Mouse (Mus musculus): ENCODE data around the gene Gm49383. TPM values are rescaled to one million over a fixed set of nuclear protein-coding genes. Genes with fewer than 3 reads are reported as not detected.

Gm49383 gene
- total RNA-seq, 2 experiments from 2014 or later: 23.9 TPM; not detected in 1

- no peak for ATAC-seq (replicated peaks; ENCODE audit: low FRiP score, poor library complexity, severe bottlenecking)
Observed at GRCm38 (mm10) chr12:69207396-69207795, 10.5 kb upstream of the Gm49383 start.

GRCm38 (mm10) chr12:69204052-69204833, 7.3 kb upstream of the Gm49383 start, which contains the start of gene Gm49384:
Gene Gm49384 (minus strand): TSS chr12:69204267.
- ATAC-seq (replicated peaks; ENCODE audit: low FRiP score, poor library complexity, severe bottlenecking): no peak

GRCm38 (mm10) chr12:69198985-69199384, 2.1 kb upstream of the Gm49383 start:
- no peak for ATAC-seq (replicated peaks; ENCODE audit: low FRiP score, poor library complexity, severe bottlenecking)

- ATAC-seq (replicated peaks; ENCODE audit: low FRiP score, poor library complexity, severe bottlenecking): peak; percentile 59
Observed at GRCm38 (mm10) chr12:69198164-69198535, 1.2 kb upstream of the Gm49383 start, which contains the start of gene Dnaaf2. Gene Dnaaf2 (minus strand): TSS chr12:69198429.

- ATAC-seq (replicated peaks; ENCODE audit: low FRiP score, poor library complexity, severe bottlenecking): peak; percentile 84
Observed at GRCm38 (mm10) chr12:69197378-69198163, 667 bp upstream of the Gm49383 start.

- ATAC-seq (replicated peaks; ENCODE audit: low FRiP score, poor library complexity, severe bottlenecking): no peak
Observed at GRCm38 (mm10) chr12:69192637-69193036, 4.3 kb downstream of the Gm49383 start.

- ATAC-seq (replicated peaks; ENCODE audit: low FRiP score, poor library complexity, severe bottlenecking): no peak
Observed at GRCm38 (mm10) chr12:69191396-69191795, 5.5 kb downstream of the Gm49383 start.

GRCm38 (mm10) chr12:69190522-69190921, 6.4 kb downstream of the Gm49383 start:
- ATAC-seq (replicated peaks; ENCODE audit: low FRiP score, poor library complexity, severe bottlenecking): 0 out of 2 replicates have a peak, but pooled peaks have one; percentile 60

- ATAC-seq (replicated peaks; ENCODE audit: low FRiP score, poor library complexity, severe bottlenecking): no peak
Observed at GRCm38 (mm10) chr12:69190074-69190473, 6.8 kb downstream of the Gm49383 start.

GRCm38 (mm10) chr12:69186811-69187471, 10.0 kb downstream of the Gm49383 start:
- ATAC-seq (replicated peaks; ENCODE audit: low FRiP score, poor library complexity, severe bottlenecking): no peak

GRCm38 (mm10) chr12:69185371-69185770, 11.5 kb downstream of the Gm49383 start:
- ATAC-seq (replicated peaks; ENCODE audit: low FRiP score, poor library complexity, severe bottlenecking): no peak

GRCm38 (mm10) chr12:69184342-69185295, 12.3 kb downstream of the Gm49383 start:
- ATAC-seq (replicated peaks; ENCODE audit: low FRiP score, poor library complexity, severe bottlenecking): peak; percentile 52

- peak; percentile 96 for ATAC-seq (replicated peaks; ENCODE audit: low FRiP score, poor library complexity, severe bottlenecking)
Observed at GRCm38 (mm10) chr12:69183583-69184308, 13.2 kb downstream of the Gm49383 start, which contains the start of the genes Rpl36al and Mgat2. Gene Rpl36al (minus strand): TSS chr12:69184083. Gene Mgat2 (plus strand): TSS chr12:69184157.

- ATAC-seq (replicated peaks; ENCODE audit: low FRiP score, poor library complexity, severe bottlenecking): no peak
Observed at GRCm38 (mm10) chr12:69181800-69182199, 15.1 kb downstream of the Gm49383 start.

GRCm38 (mm10) chr12:69179371-69179770, 17.5 kb downstream of the Gm49383 start:
- no peak for ATAC-seq (replicated peaks; ENCODE audit: low FRiP score, poor library complexity, severe bottlenecking)

- no peak for ATAC-seq (replicated peaks; ENCODE audit: low FRiP score, poor library complexity, severe bottlenecking)
Observed at GRCm38 (mm10) chr12:69177526-69177925, 19.4 kb downstream of the Gm49383 start.

- no peak for ATAC-seq (replicated peaks; ENCODE audit: low FRiP score, poor library complexity, severe bottlenecking)
Observed at GRCm38 (mm10) chr12:69175975-69176374, 20.9 kb downstream of the Gm49383 start.

- ATAC-seq (replicated peaks; ENCODE audit: low FRiP score, poor library complexity, severe bottlenecking): no peak
Observed at GRCm38 (mm10) chr12:69171307-69171706, 25.6 kb downstream of the Gm49383 start.
